8 mouse cellular contexts compared by ENCODE assay signal in genomic region chrX:71214441-71215112, GRCm38 (mm10). TPM values are rescaled to one million over a fixed set of nuclear protein-coding genes. Genes with fewer than 3 reads are reported as not detected.
DNase-seq lines count a peak whose midpoint lies in the region; ATAC-seq and TF ChIP-seq lines count a peak whose summit lies in the region.

No protein-coding gene starts in this region.

- in situ Hi-C loops in Patski (cut with MboI; ENCODE audit: low pct_unique_long_range_greater_than_20kb): no loop called here

- POLR2A ChIA-PET in Patski (lab: Charles Lee): interaction anchor here (0.7 kb wide), 2 partner anchors 97 to 318 kb away, joined by 3 to 4 read pairs; no protein-coding TSS in a partner anchor

- CTCF ChIA-PET in Patski (lab: Charles Lee): no interaction called here

- H3K36me3 ChIP-seq in hindbrain, embryonic 13.5 days: no peaks in the 10 kb centered on the region

- peak; percentile 92 for ATAC-seq in Patski
- peak; percentile 99 for ATAC-seq in hindbrain, embryonic 13.5 days (ENCODE audit: low FRiP score)

- H3K27me3 ChIP-seq in Patski: peaks cover 38% of the 10 kb centered on the region
- H3K27me3 ChIP-seq in hindbrain, embryonic 13.5 days: no peaks in the 10 kb centered on the region

- H3K27ac ChIP-seq in hindbrain, embryonic 13.5 days: no peak overlapping the region

- WGBS in hindbrain, embryonic 13.5 days: 24% methylated on average over 19 of the region's 20 CpGs

- peak; percentile 58 for DNase-seq in Patski (ENCODE audit: low read depth, low spot score)
- DNase-seq in cerebellum, postnatal 14 days: peak; percentile 82 to 84
- peak; percentile 59 to 74 for DNase-seq in frontal cortex, postnatal 14 days (ENCODE audit: low spot score in 2 of 2)
- DNase-seq in layer of hippocampus, postnatal 25 days (ENCODE audit: extremely low spot score in 1 of 2, low spot score in 1 of 2): peak; percentile 26 to 44
- peak; percentile 95 for DNase-seq in lung, postnatal 25 days (ENCODE audit: low spot score)
- DNase-seq in retina, postnatal 7 days (ENCODE audit: low read depth, low spot score): peak; percentile 84
- peak; percentile 46 for DNase-seq in urinary bladder, adult 2 months (ENCODE audit: low spot score)

- peak overlapping the region; percentile 52 for H3K4me3 ChIP-seq in hindbrain, embryonic 13.5 days

- H3K4me2 ChIP-seq in hindbrain, embryonic 13.5 days: peak overlapping the region; percentile 69

- H3K9ac ChIP-seq in hindbrain, embryonic 13.5 days: peak overlapping the region; percentile 68

- no peak for TF ChIP-seq CTCF in Patski (IDR thresholded peaks at IDR 0.05)

- no peaks in the 10 kb centered on the region for H3K9me3 ChIP-seq in hindbrain, embryonic 13.5 days

- H3K4me1 ChIP-seq in hindbrain, embryonic 13.5 days (replicated peaks): no peaks in the 10 kb centered on the region

RNA-seq across cellular contexts. Expression of gene Mtm1, which starts 4.0 kb away (rescaled TPM):
- polyA plus RNA-seq in Patski (2021): 14.5 TPM
- 4.7 and 5.1 TPM in 2 replicates for polyA plus RNA-seq in hindbrain, embryonic 13.5 days (2015; fragmentation: Nextera tagmentation; extraction: Ambion mirVana)
- 1 to 10 TPM; 5.1 to 7.8 TPM for total RNA-seq in layer of hippocampus, postnatal 25 days (2021)
- polyA plus RNA-seq in urinary bladder, adult 2 months (2012; rRNA removed): 7.8 and 8.9 TPM in 2 replicates

Comparison
In these comparisons a context has a peak if more than half of its experiments do, and no peak if none do; other contexts are left out.
1. DNase-seq: peak in every context shown above with its lines; median percentile 95 in lung, postnatal 25 days; 84 in retina, postnatal 7 days; 83 in cerebellum, postnatal 14 days; 66 in frontal cortex, postnatal 14 days; 58 in Patski; 46 in urinary bladder, adult 2 months; 35 in layer of hippocampus, postnatal 25 days.